Mouse (Mus musculus): ENCODE measurements around the gene Gm21897. TPM values are rescaled to one million over a fixed set of nuclear protein-coding genes. Genes with fewer than 3 reads are reported as not detected.

The Gm21897 gene
- polyA plus RNA-seq, 1 experiment from 2014 or later, result not detected

GRCm38 (mm10) chr16:15355339-15355738, 38.1 kb downstream of the Gm21897 start:
- no peaks in the 10 kb centered on the region for H3K36me3 ChIP-seq (replicated peaks)
- H3K4me3 ChIP-seq, result no peak overlapping the region
- ATAC-seq (replicated peaks), result no peak
- H3K27me3 ChIP-seq (replicated peaks), result no peaks in the 10 kb centered on the region
- WGBS, result 97% methylated on average over 1 of the region's 1 CpGs
- H3K9ac ChIP-seq, result no peak overlapping the region
- no peaks in the 10 kb centered on the region for H3K4me1 ChIP-seq
- H3K4me2 ChIP-seq, result no peak overlapping the region
- no peaks in the 10 kb centered on the region for H3K9me3 ChIP-seq
- no peak overlapping the region for H3K27ac ChIP-seq

GRCm38 (mm10) chr16:15357766-15358165, 40.5 kb downstream of the Gm21897 start:
- no peaks in the 10 kb centered on the region for H3K27me3 ChIP-seq (replicated peaks)
- H3K4me3 ChIP-seq, result no peak overlapping the region
- H3K27ac ChIP-seq, result no peak overlapping the region
- no peak overlapping the region for H3K4me2 ChIP-seq
- no peak for ATAC-seq (replicated peaks)
- H3K9ac ChIP-seq, result no peak overlapping the region
- H3K9me3 ChIP-seq, result no peaks in the 10 kb centered on the region
- H3K36me3 ChIP-seq (replicated peaks), result no peaks in the 10 kb centered on the region
- H3K4me1 ChIP-seq, result no peaks in the 10 kb centered on the region

DNA sequence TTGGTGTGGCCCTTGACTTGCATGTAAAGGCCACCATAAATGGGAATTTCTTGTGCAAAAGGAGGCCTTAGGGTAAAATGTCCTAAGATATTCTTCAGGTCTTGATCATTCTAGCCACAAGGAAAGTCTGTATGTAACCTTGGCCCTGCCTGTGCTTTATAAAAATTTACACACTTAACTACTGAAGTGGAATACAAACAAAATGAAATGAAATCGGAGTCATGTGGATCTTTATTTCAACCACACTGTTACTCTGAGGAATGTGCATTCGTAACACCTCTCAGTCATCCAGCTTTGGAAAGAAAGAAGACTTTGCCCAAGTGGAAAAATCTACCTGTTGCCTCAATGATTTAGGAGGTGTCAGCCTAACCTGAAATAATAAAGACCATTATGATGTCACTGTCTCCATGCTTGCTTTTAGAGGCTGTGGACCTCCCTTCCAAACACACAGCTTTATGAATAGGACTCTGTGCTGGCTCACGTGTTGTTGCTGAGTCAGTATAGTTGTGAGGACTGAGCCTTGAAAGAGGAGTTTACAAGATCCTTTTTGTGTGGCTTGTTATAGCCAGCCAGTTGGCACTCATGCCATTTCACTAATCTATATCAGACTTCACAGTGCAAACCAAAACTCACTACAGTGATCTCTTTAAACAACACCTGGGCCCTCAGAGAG, 42.0 kb downstream of the Gm21897 start:
- Histone ChIP-seq H3K27me3 (replicated peaks) (no peaks in the 10 kb centered on the region), H3K9ac (no peak overlapping the region), H3K4me1 (no peaks in the 10 kb centered on the region), H3K36me3 (replicated peaks) (no peaks in the 10 kb centered on the region), H3K9me3 (no peaks in the 10 kb centered on the region), H3K4me2 (no peak overlapping the region), H3K27ac (no peak overlapping the region), H3K4me3 (no peak overlapping the region)
- no peak for ATAC-seq (replicated peaks)
- WGBS, result 86% methylated on average over 3 of the region's 3 CpGs

GRCm38 (mm10) chr16:15360825-15361224, 43.6 kb downstream of the Gm21897 start:
- Histone ChIP-seq H3K9ac (no peak overlapping the region), H3K4me2 (no peak overlapping the region), H3K4me3 (no peak overlapping the region), H3K36me3 (replicated peaks) (no peaks in the 10 kb centered on the region), H3K27ac (no peak overlapping the region), H3K9me3 (no peaks in the 10 kb centered on the region), H3K27me3 (replicated peaks) (no peaks in the 10 kb centered on the region), H3K4me1 (no peaks in the 10 kb centered on the region)
- ATAC-seq (replicated peaks), result no peak

All from midbrain, embryonic 15.5 days (tissue).